Mouse (Mus musculus) 3134 (cell line): ENCODE measurements around the gene Cyp1a2.

Source experiments
- DNase-seq: peaks from one replicate; pipeline ENCODE4 v3.0.0-alpha.2; 2011; ENCODE audit warnings: low spot score; ENCODE audit not compliant: insufficient read length; ENCODE audit errors: extremely low read depth

The Cyp1a2 gene

DNA sequence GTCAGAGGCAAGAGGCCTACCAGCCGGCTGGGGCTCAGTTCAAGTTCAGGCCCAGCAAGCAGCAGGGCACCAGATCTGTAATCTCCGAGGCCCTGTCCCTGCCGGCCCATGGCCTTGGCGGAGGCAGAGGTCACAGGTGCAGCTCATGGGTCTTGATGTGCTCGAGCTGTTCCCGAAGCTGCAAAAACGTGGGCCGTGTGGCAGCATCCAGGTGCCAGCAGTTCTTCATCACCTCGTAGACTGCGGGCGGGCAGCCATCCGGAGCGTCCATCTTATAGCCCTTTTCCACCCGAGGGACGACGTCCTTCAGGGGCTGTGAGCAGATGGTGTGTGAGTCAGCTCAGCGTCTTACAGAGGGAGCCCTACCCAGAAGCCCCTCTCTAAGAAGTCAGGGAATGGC, 56.3 kb downstream of the Cyp1a2 start:
- DNase-seq: no peak
